Mouse (Mus musculus): ENCODE data around the gene Stx1a.

DNA sequence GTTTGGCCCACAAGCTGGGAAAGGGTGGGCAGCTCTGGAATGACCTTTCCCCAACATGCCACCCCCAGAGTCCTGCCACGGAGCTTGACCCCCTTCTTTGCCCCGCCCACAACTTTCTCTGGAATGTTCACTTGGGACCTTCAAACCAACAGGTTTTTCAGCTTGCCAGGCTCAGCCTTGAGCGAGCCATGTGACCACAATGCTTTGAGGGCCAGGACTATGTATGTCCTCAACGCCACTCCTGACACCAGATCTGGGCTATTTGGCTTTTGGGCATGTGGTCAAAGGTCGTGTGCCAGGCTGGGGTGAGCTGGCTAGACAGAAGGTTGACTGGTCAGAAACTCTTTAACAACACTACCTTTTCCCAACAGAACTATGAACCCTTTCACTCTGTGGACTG is 21.1 kb upstream of the Stx1a start:
- TF ChIP-seq CTCF (conservative IDR thresholded peaks at IDR 0.05; ENCODE audit: insufficient read depth, insufficient read length, low read depth, low read length) = no peak
- TF ChIP-seq POLR2A (IDR thresholded peaks at IDR 0.05; ENCODE audit: low read depth, low read length) = no peak
